Mouse (Mus musculus) left cerebral cortex, adult 2 months (tissue): ENCODE results near the gene Adsl. TPM values are rescaled to one million over a fixed set of nuclear protein-coding genes. Genes with fewer than 3 reads are reported as not detected.

ENCODE experiments used
- DNase-seq, 2 experiments: peaks; one replicate each; pipeline ENCODE4 v3.0.0; 2021 to 2022; ENCODE audit warnings: low spot score in 2 of 2, mixed read lengths in 1 of 2; ENCODE audit errors: extremely low spot score in 1 of 2
- H3K27ac ChIP-seq: fragments of 200-600 bp; 2 replicates; pipeline ENCODE4 v1.8.1; 2022
- H3K4me3 ChIP-seq: fragments of 200-600 bp; 2 replicates; pipeline ENCODE4 v1.8.1; 2022
- CTCF ChIP-seq: fragments of 200-600 bp; IDR thresholded peaks from 2 replicates; pipeline ENCODE4 v1.8.1; 2022; ENCODE audit warnings: antibody characterized with exemption, mild to moderate bottlenecking, moderate library complexity
- intact Hi-C: fragments of 180-260 bp; cut with DNase I; formaldehyde crosslinking; loops from one replicate; pipeline ENCODE4 v1.15.1; 2025
- total RNA-seq, 2 experiments: library from RNA; stranded (reverse); gene quantifications; 2 replicates each; pipeline ENCODE4 v1.2.3; 2021

Adsl gene
- total RNA-seq, 2 experiments from 2014 or later, result 26.3 to 27.8 TPM

DNA sequence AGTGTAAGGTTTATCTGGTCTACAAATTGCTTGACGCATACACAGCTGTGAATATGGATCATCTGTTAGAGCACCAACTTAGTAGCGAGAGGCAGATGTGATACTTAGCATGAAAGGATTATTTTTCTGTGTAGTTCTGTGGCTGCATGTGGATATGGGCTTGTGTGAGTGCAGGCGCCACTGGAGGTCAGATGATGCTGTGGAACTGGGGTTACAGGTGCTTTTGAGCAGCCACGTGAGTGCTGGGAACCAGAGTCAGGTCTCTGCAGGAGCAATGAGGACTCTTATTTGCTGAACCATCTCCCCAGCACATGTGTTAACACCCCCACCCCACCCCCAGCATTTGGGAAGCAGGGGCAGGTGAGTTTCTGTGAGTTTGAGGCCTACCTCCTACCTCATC, 1.1 kb downstream of the Adsl start:
- intact Hi-C loops, result loop anchor here (5.0 kb wide), 1 partner anchor 242 kb away; no protein-coding TSS in a partner anchor
- TF ChIP-seq CTCF, result no peak
- H3K27ac ChIP-seq, result no peak overlapping the region
- DNase-seq, result no peak
- H3K4me3 ChIP-seq, result no peak overlapping the region

DNA sequence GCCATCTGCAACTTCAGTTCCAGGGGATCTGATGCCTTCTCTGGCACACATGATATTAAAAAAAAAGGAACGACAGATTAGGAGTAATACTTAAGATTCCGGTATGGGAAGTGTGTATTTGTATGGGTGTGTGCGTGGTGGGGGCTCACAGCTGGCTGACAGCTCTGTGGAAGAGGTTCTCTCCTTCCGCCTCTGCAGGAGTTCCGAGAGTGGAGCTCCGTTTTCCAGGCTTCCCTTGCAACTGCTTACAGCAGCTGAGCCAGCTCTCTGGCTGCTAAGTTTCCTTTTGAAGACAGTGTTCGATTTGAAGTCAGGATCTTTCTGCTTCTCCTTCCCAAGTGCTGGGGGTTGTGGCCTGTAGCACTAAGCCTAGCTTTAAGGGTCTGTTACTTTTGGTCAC, 1.8 kb downstream of the Adsl start:
- TF ChIP-seq CTCF, result no peak
- Histone ChIP-seq H3K4me3 (no peak overlapping the region), H3K27ac (no peak overlapping the region)
- DNase-seq, result no peak
- intact Hi-C loops, result no loop called here

DNA sequence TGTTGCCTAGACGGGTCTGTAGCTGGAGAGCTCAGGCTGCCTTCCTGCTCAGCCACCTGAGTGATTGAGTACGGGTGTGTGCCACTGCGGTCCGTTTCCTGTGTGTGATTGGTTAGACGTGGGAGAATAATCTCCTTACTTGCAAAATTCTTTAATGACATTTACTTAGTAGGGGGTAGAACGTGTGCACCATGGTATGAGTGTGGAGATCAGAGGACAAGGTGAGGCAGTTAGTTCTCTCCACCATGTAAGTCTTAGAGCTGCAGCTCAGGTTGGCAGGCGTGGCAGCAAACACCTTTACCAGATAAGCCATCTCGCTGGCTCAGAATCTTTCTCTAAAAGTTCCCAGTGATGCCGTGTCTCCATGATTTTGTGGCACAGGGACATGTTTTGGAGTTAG, 5.7 kb downstream of the Adsl start:
- no peak overlapping the region for H3K27ac ChIP-seq
- DNase-seq, result no peak
- H3K4me3 ChIP-seq, result no peak overlapping the region
- intact Hi-C loops, result no loop called here
- no peak for TF ChIP-seq CTCF

DNA sequence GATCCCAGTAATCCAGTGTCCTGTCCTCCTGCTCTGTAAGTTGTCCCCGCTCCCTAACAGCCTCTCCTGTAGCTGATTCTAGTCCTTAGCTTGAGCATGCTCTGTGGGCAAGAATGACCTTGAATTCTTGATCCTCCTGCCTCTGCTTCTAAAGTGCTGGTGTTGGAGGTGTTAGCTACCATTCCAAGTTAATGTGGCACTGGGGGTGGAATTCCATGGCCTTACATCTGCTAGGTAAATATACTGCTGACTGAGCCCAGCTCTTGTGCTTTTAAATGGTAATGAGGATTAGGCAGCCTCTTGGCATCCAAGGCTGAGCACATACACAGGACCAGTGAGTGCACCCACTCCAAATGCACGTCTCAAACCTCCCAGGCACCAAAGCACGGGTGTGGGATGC, 6.6 kb downstream of the Adsl start:
- DNase-seq, result no peak
- Histone ChIP-seq H3K4me3 (no peak overlapping the region), H3K27ac (no peak overlapping the region)
- no peak for TF ChIP-seq CTCF
- intact Hi-C loops, result no loop called here

DNA sequence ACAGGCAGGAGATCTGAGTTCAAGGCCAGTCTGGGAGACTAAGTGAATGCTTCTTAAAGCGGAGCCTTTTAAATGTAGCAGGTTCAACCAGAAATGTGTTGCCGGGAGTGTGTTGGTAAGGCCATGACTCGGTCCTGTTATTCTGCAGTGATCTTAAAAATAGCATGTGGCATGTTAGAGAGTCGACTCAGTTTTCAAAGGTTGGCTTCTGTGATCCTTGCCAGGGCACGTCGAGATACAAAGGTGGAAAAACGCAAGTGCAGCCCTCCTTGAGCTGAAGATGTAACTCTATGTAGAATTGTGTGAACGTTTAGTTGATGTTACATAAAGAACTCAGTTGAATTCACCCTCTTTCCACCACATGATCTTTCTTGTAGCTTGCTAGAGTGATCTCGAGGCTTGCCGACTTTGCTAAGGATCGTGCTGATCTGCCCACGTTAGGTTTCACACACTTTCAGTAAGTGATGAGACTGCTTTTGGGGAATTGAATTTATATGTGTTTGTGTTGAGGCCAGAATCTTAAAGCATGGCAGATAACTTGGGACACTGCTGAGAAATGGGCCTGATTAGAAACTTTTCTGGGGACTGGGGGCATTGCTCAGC, 7.6 kb downstream of the Adsl start:
- TF ChIP-seq CTCF, result no peak
- no peak for DNase-seq
- intact Hi-C loops, result no loop called here
- Histone ChIP-seq H3K27ac (peak overlapping the region; percentile 45), H3K4me3 (no peak overlapping the region)

DNA sequence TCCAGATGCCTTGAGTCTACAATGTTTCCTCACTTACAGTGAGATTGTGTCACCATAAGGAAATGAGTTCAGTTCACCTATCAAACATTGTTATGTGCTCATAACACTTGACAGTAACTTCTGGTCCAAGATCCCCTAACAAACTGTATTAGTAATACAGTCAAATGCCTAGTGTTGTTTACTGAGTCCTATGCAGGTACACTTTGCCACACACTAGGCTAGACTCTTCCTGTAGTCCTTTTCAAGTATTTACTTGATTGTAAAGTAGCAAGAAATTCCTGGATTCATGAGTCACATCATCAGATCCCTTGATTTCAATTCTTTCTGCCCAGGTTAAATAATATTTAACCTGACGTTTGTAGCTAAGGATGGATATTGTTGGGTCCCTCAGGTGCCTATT, 21.1 kb downstream of the Adsl start:
- DNase-seq, result no peak
- no peak overlapping the region for H3K27ac ChIP-seq
- TF ChIP-seq CTCF, result no peak
- intact Hi-C loops, result no loop called here
- H3K4me3 ChIP-seq, result no peak overlapping the region

DNA sequence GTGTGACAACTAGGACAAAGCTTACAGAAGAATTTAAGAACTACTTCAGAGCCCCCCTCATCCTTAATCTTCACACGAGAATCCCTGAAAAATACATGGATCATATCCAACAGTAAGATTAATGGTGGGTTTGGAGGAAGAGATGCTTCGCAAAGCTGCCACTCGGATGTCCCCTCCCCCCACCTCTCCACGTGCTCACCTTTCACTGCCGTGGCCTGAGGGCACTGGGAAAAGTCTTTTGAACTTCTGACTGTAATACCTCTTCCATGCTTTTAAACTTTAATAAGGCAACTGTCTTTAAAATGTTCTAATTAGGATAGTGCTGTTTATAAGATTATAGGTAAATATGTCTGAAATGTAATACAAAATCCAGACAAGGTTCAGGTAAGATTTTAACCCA, 26.0 kb downstream of the Adsl start:
- Histone ChIP-seq H3K4me3 (no peak overlapping the region), H3K27ac (no peak overlapping the region)
- intact Hi-C loops, result no loop called here
- no peak for DNase-seq
- TF ChIP-seq CTCF, result no peak

DNA sequence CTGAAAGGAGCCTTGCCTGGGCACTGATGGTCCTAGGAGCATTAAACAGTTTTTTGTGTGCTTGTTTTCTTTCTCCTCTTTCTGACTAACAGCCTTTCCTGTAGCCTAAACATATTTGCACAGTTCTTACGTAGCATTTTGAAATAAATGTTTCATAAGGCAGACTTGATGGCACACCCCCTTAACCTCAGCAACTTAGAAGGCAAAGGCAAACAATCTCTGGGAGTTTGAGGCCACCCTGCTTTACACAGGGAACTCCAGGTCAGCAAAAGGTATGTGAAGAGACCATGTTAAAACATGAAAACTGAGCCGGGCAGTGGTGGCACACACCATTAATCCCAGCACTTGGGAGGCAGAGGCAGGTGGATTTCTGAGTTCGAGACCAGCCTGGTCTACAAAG, 27.4 kb downstream of the Adsl start:
- DNase-seq, result no peak
- intact Hi-C loops, result no loop called here
- H3K4me3 ChIP-seq, result no peak overlapping the region
- H3K27ac ChIP-seq, result no peak overlapping the region
- TF ChIP-seq CTCF, result no peak

DNA sequence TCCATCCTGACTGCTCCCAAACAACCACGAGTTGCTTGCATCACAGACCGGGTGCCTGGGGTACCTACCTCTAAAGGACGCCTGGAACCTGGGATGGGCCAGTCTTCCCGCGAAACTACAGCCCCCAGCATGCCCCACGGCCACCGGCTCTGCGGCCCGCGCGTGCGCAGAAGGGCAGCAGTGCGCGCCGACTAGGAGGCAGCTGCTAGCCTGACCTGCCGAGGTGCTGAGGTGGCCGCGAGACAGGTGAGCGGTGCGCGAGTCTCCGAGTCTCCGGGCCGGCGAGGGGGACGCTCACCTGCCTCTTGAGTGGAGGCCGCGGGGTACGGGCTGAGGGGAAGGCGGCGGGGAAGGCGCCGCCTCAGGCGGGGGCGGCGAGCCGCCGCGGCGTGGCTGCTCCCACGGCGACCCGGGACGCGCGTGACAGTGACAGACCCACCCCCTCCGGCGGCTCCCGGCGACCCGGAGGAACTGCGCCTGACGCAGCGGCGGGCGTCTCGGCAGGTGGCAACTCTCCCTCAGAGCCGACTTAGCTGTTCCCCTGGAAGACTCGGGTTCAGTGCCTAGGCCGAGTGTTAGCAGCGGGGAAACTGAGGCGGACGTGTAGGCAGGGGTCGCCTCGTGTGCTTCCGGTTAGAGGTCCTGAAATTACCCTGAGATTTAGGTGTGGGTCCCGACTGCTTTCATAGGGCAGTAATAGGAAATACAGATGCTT, 29.5 kb downstream of the Adsl start, which contains the start of gene Sgsm3:
Gene Sgsm3 (plus strand): TSS at position 146 of the 715 bp plus-strand sequence.
- DNase-seq, result peak; percentile 88 to 90
- peak within 1 kb of the TSS; percentile 96 for H3K27ac ChIP-seq
- intact Hi-C loops, result no loop called here
- peak within 1 kb of the TSS; percentile 96 for H3K4me3 ChIP-seq
- TF ChIP-seq CTCF, result no peak

DNA sequence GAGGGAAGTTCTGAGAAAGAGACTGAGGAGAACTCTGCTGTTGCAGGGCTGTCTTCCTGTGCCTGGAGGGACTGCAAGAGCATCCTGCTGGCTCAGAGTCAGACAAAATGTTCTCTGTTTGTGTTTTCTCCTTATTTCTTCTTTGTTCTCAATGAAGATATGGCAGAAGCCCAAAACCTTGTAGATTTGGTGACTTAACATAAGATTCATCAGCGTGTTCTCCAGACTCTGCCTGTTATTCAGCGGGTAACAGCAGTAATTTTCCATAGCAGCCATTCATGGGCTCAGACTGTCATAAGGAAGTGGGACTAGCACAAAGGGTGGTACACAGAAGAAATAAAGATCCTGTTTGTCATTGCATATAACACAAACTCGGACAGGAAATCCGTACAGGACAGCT, 31.3 kb downstream of the Adsl start:
- intact Hi-C loops, result no loop called here
- Histone ChIP-seq H3K27ac (no peak overlapping the region), H3K4me3 (no peak overlapping the region)
- DNase-seq, result no peak
- TF ChIP-seq CTCF, result no peak

DNA sequence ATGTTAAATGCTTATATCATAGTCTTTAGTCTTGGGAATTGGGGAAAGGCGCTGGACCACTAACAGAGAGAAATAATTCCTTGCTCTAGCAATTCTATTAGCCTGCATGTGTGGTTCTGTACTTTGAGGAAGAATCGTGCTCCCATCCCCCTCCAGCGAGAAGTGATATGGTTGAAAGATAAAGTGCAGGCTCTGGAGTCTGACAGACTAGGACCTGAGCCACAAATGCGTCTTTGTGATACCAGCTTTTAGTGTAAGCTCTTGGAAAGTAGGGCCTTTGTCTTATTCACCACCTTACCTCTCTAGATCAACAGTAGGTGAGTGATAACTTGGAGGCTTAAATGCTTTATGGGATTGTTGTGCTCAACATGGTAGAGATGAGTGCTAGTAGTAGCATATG, 32.9 kb downstream of the Adsl start:
- no peak overlapping the region for H3K4me3 ChIP-seq
- no peak overlapping the region for H3K27ac ChIP-seq
- no peak for TF ChIP-seq CTCF
- intact Hi-C loops, result no loop called here
- DNase-seq, result no peak

DNA sequence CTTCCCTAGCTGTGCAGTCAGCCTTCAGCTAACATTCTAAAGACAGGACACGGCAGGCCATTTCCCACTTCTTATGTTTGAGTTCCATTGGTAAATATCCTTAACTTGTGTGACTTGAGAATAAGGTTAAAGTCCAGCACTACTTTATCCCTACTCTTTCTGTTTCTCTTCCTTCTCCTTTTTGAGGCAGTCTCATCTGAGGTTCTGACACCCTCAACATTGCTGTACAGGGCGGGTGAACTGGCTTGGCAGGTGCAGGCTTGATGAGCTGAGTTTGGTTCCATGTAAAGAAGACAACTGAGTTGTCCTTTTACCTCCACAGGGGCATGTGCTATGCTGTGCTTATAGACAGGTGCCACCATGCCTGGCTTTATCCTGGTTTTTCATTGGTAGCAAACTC, 35.0 kb downstream of the Adsl start:
- Histone ChIP-seq H3K27ac (no peak overlapping the region), H3K4me3 (no peak overlapping the region)
- no peak for DNase-seq
- intact Hi-C loops, result no loop called here
- no peak for TF ChIP-seq CTCF

DNA sequence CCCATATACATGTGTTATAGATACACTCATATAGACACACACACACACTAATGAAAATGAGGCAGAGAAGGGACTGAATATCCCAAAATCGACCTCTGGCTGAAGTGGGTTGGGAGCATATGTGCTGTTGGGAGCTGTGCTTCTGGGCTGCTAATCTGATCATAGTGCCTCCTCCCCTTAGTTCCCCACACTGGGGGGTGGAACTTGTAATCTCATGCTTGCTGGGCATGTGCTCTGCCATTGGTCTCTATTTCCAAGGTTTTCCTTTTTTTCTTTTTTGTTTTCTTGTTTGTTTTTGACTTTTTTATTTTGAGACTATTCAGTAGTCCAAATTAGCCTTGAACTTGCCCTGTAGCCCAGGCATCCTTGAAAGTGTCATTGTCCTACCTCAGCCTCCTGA, 40.0 kb downstream of the Adsl start:
- intact Hi-C loops, result no loop called here
- H3K4me3 ChIP-seq, result no peak overlapping the region
- TF ChIP-seq CTCF, result no peak
- no peak overlapping the region for H3K27ac ChIP-seq
- no peak for DNase-seq
